Mouse (Mus musculus) heart, adult 18-20 months (tissue): Measurements from ENCODE around the gene Sigmar1. TPM values are rescaled to one million over a fixed set of nuclear protein-coding genes. Genes with fewer than 3 reads are reported as not detected.
"Not testable (repeated sequence)": the region's sequence is repeated elsewhere in the genome, so short reads cannot be mapped to it uniquely, and the experiment has no call there.

ENCODE experiments used
- DNase-seq, 2 experiments: peaks; one replicate each; pipeline ENCODE4 v3.0.0; 2021 to 2022; ENCODE audit warnings: mixed read lengths in 1 of 2
- total RNA-seq, 2 experiments: library from RNA; stranded (reverse); gene quantifications; 2 replicates each; pipeline ENCODE4 v1.2.3; 2021

Sigmar1 gene
- total RNA-seq, 2 experiments from 2014 or later = 17.8 to 20.9 TPM

DNA sequence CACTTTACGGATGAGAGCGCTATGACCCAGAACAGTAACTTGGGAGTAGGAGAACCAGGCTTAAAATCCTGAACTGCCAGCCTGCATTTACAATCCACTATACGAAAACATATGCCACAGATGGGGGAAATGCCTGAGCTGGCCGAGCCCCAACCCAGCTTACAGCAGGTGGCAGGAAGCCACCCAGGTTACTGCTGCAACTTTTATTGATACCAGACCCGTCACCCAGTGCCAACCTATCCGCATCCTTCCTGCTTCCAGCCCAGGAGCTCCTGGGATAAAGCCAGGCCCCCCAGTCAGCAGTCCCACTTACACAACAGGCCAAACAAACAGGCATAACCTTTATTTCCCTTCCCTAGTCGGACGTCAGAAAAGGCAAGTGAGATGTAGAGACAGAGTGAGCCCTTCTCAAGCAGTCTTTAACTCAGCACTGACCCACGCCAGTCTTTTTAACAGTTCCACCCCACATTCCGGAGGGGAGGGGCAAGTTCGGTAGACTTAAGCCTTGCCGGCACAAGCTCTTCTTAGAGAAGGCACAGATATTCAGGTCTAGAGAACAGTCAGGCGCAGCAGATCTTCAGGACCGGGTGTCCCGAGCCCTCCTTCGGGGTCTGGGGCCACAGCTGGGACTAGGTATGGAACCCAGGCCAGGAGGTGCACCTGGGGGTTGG is 44.1 kb downstream of the Sigmar1 start:
- no peak for DNase-seq

DNA sequence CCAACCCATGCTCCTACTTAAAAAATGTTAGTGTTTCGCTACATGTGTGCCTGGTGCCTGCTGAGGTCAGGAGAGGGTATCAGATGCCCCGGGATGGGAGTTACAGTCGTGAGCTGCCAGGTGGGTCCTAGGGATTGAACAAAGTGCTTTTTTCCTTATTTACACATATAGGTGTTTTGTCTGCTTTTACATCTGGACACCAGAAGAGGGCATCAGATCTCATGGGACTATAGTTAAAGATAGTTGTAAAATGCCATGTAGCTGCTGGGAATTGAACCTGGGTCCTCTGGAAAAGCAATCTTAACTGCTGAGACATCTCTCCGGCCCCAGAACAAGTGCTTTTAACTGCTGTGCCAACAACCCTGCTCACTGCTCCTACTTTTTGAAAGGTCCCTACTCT is 45.7 kb downstream of the Sigmar1 start:
- no peak for DNase-seq

GRCm38 (mm10) chr4:41708192-41708745 is 47.7 kb downstream of the Sigmar1 start:
- DNase-seq = peak in 1 of 2 experiments; percentile 81

GRCm38 (mm10) chr4:41707011-41707535 is 48.9 kb downstream of the Sigmar1 start:
- DNase-seq = peak; percentile 65 to 76

GRCm38 (mm10) chr4:41705922-41706754 is 49.8 kb downstream of the Sigmar1 start:
- no peak for DNase-seq

- no peak for DNase-seq
Measured at GRCm38 (mm10) chr4:41704651-41705050, 51.3 kb downstream of the Sigmar1 start.

DNA sequence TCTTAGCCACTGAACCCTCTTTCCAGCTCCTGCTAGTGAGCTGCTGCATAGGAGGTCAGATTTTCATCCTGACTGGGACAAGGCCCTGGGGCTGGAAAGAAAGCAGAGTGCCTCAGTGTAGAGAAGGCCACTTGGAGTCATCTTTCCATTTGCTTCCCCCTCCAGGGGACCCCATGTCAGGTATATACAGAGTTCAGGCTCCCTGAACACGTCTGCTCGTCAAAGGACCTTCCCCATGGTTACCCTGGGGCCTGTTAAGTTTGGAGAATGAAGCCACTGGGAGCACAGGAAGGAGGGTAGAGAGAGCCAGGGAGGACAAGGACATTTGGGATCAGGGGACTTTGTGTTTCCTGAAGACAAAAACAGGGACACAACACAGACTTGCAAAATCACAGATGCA is 53.7 kb downstream of the Sigmar1 start:
- not testable (repeated sequence) for DNase-seq

GRCm38 (mm10) chr4:41700224-41700623 is 55.7 kb downstream of the Sigmar1 start:
- DNase-seq = not testable (repeated sequence)

- DNase-seq = not testable (repeated sequence)
Measured at GRCm38 (mm10) chr4:41699783-41700182, 56.2 kb downstream of the Sigmar1 start, which contains the start of gene Il11ra1. Il11ra1 (plus strand) TSS chr4:41699989.

DNA sequence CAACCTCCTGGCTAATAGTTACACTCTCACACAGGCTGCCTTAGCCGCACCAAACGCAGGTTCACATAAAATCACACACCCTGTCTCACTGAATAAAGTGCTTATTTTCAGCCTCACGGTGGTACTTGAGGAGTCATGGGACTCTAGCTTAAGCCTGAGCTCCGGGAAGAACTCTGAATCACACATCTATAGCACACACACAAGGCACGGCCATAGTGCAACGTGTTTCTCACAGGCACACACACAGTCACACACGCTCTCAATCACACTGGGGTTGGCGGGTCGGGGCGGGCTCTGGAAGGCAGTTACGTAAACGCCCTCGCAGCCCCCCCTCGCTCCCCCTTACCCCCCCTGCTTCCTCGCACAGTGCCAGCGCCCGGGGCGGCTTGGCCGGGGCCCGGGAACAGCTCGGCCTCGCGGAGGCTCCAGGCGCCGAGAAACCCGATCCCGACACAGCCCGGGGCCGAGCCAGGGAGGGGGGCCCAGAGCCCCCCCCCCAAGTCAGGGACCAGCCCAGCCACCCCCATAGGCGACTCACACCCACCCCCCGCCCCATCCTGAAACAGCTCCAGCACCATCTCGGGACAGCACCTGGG is 57.4 kb downstream of the Sigmar1 start:
- peak; percentile 63 to 72 for DNase-seq

- DNase-seq = peak; percentile 85 to 91
Measured at GRCm38 (mm10) chr4:41696930-41697841, 58.8 kb downstream of the Sigmar1 start, which contains the start of gene Cntfr. Cntfr (minus strand) TSS chr4:41697089.

DNA sequence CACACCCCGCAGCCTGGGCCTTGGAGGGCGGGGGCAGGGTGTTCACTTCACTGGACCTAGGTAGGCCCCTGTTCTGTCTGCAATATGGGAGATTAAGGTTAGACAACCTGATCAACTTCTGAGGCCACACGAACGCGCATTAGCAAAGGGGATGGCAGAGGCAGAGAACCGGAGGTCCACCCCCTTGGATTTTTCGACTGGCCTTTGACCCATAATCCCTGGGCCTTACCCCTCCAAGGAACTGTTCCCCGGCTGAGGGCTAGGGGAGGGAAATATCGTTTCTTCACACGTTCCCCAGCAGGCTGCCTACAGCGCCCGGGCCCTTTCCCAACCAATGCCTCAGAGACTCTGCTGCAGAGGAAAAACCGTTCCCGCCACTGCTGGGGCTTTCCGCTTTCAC is 59.5 kb downstream of the Sigmar1 start:
- not testable (repeated sequence) for DNase-seq

DNA sequence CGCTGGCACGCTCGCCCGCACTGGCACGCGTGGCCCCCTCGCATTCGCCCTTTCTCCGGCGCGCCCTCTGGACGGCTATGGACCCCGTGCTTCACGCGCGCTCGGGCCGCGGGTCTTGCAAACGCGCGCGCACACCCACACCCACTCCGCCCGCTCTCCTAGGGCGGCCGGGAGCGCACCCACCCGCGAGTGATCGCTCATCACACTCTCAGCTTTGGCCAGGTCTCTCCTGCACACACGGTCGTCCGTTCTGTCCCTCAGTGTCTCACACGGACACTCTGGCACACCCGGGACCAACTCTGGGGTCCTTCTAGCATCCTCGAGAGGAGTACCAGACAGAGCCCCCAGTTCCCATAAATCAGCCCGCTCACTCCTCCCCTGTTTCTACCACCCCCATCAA is 60.2 kb downstream of the Sigmar1 start:
- DNase-seq = not testable (repeated sequence)

DNA sequence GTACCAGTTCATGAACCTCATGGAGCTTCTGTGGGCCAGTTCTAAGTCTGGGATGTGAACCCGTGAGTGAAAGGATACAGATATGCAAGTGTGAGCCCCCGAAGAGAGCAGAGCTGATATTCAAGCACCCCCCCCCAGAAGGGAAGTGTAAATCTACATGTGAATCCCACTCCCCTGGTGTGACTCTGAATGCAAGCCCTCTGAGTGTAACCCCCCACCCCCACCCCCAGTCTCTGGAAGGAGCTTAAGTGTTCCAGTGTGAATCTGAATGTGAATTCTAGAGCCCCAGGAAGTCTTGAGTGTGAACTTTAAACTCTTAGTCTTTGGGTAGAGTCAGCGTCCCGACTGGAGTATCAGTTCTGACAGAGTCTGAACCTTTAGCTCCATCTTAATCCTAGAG is 62.4 kb downstream of the Sigmar1 start:
- not testable (repeated sequence) for DNase-seq

- not testable (repeated sequence) for DNase-seq
Measured at GRCm38 (mm10) chr4:41690014-41690413, 65.9 kb downstream of the Sigmar1 start.

- not testable (repeated sequence) for DNase-seq
Measured at GRCm38 (mm10) chr4:41688562-41688961, 67.4 kb downstream of the Sigmar1 start.

Other genes with a start within 250 kb of the Sigmar1 start
- under 1 TPM in 1 of 2 experiments, not detected in 1; 0.87 TPM for gene 1110017D15Rik, start 238.8 kb downstream of the Sigmar1 start, total RNA-seq
- gene Fam219a, start 186.6 kb downstream of the Sigmar1 start, total RNA-seq = 10 to 100 TPM; 11.3 to 12.8 TPM
- 1 to 10 TPM; 2.7 to 3.8 TPM for gene Dnaic1, start 186.4 kb downstream of the Sigmar1 start, total RNA-seq
- 10 to 100 TPM in 1 of 2 experiments, 1 to 10 TPM in 1; 9.7 to 11.0 TPM for gene Enho, start 115.8 kb downstream of the Sigmar1 start, total RNA-seq
- 1 to 10 TPM; 3.3 to 4.4 TPM for gene Cntfr, start 59.1 kb downstream of the Sigmar1 start, total RNA-seq
- 100 to 1,000 TPM; 105 TPM for gene Il11ra1, start 56.2 kb downstream of the Sigmar1 start, total RNA-seq
- gene Rpp25l, start 42.6 kb downstream of the Sigmar1 start, total RNA-seq = 10 to 100 TPM; 35.0 to 37.3 TPM
- gene Dctn3, start 33.0 kb downstream of the Sigmar1 start, total RNA-seq = 10 to 100 TPM; 70.4 to 79.1 TPM
- not detected for gene Arid3c, start 25.0 kb downstream of the Sigmar1 start, total RNA-seq
- 10 to 100 TPM; 50.8 to 55.4 TPM for gene Galt, start 929 bp downstream of the Sigmar1 start, total RNA-seq
- gene Ccl27a, start 18.1 kb upstream of the Sigmar1 start, total RNA-seq = 10 to 100 TPM; 16.6 to 17.9 TPM
- not detected for gene Gm21541, start 147.5 kb upstream of the Sigmar1 start, total RNA-seq
- under 1 TPM; 0.57 to 0.59 TPM for gene Gm20878, start 185.4 kb upstream of the Sigmar1 start, total RNA-seq
- under 1 TPM in 1 of 2 experiments, not detected in 1; 0.10 TPM for gene Fam205a4, start 209.9 kb upstream of the Sigmar1 start, total RNA-seq